Mouse (Mus musculus) stomach, embryonic 14.5 days (tissue): ENCODE data around the gene Gm10974. TPM values are rescaled to one million over a fixed set of nuclear protein-coding genes. Genes with fewer than 3 reads are reported as not detected.

ENCODE experiments used
- ATAC-seq: fragments of 200-750 bp; cut with Nextera tagmentation; 2 replicates; pipeline ENCODE4 v1.8.0; 2017; ENCODE audit warnings: low read depth, moderate TSS enrichment; ENCODE audit not compliant: insufficient number of reproducible peaks, insufficient read depth, low FRiP score
- H3K27ac ChIP-seq: fragments of 300-500 bp; sonication (generic); 2 replicates; pipeline ENCODE4 v1.5.1; 2014; ENCODE audit warnings: mild to moderate bottlenecking, low read length, moderate library complexity, mixed read lengths
- H3K27me3 ChIP-seq: fragments of 300-500 bp; sonication (generic); 2 replicates; pipeline ENCODE4 v1.6.1; 2014; ENCODE audit warnings: low read length, control low read depth, mixed read lengths; ENCODE audit not compliant: control insufficient read depth, insufficient read depth
- H3K36me3 ChIP-seq: fragments of 300-500 bp; sonication (generic); 2 replicates; pipeline ENCODE4 v1.6.1; 2014; ENCODE audit warnings: mild to moderate bottlenecking, control low read depth, low read length, moderate library complexity, mixed read lengths; ENCODE audit not compliant: control insufficient read depth, insufficient read depth
- H3K4me1 ChIP-seq: fragments of 300-500 bp; sonication (generic); 2 replicates; pipeline ENCODE4 v1.6.1; 2014; ENCODE audit warnings: low read length, control low read depth, mixed read lengths; ENCODE audit not compliant: control insufficient read depth, insufficient read depth
- H3K4me2 ChIP-seq: fragments of 300-500 bp; sonication (generic); replicated peaks from 2 replicates; pipeline ENCODE4 v1.6.1; 2014; ENCODE audit warnings: low read depth, low read length, control low read depth
- H3K4me3 ChIP-seq: fragments of 300-500 bp; sonication (generic); 2 replicates; pipeline ENCODE4 v1.5.1; 2014; ENCODE audit warnings: low read depth, low read length, control low read depth
- H3K9ac ChIP-seq: fragments of 300-500 bp; sonication (generic); replicated peaks from 2 replicates; pipeline ENCODE4 v1.6.1; 2014; ENCODE audit warnings: low read depth, mild to moderate bottlenecking, control low read depth, low read length, moderate library complexity, mixed read lengths
- H3K9me3 ChIP-seq: fragments of 300-500 bp; sonication (generic); 2 replicates; pipeline ENCODE4 v1.6.1; 2016; ENCODE audit warnings: low read depth, low read length, control low read depth; ENCODE audit not compliant: control insufficient read depth
- WGBS: fragments of 180-500 bp; shearing (Covaris S2); extraction: QIAGEN DNeasy Blood & Tissue Kit; methylation state at CpG from one replicate; pipeline ENCODE4 v1.1.7; 2014; 5-methylcytosine and 5-hydroxymethylcytosine counted together
- polyA plus RNA-seq: library from polyadenylated mRNA; unstranded; fragments of >200 nt; fragmentation: Nextera tagmentation; extraction: Ambion mirVana; gene quantifications from 2 replicates; pipeline ENCODE4 v1.2.1, GENCODE M21; 2014

Gene Gm10974
- polyA plus RNA-seq, 1 experiment from 2014 or later: not detected

DNA sequence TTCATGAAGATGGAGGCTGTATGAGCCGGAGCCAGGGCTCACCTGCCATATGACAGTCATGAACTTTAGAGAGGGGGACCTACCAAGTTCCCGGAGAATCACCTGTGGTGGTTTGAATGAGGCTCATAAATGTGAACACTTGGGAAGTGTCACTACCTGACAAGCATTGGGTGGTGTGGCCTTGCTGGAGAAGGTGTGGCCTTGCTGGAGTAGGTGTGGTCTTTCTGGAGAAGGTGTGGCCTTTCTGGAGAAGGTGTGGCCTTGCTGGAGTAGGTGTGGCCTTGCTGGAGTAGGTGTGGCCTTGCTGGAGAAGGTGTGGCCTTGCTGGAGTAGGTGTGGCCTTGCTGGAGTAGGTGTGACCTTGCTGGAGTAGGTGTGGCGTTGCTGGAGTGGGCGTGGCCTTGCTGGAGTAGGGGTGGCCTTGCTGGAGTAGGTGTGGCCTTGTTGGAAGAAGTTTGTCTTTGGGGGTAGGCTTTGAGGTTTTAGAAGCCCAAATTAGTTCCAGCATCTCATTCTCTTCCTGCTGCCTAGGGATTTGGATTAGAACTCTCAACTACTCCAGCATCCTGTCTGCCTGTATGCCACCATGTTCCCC lies 31.7 kb upstream of the Gm10974 start:
- no peak overlapping the region for H3K27ac ChIP-seq
- no peaks in the 10 kb centered on the region for H3K27me3 ChIP-seq
- no peak overlapping the region for H3K4me2 ChIP-seq
- no peak for ATAC-seq
- WGBS: 86% methylated on average over 4 of the region's 4 CpGs
- H3K9ac ChIP-seq: no peak overlapping the region
- no peaks in the 10 kb centered on the region for H3K36me3 ChIP-seq
- H3K4me1 ChIP-seq: no peaks in the 10 kb centered on the region
- H3K9me3 ChIP-seq: no peaks in the 10 kb centered on the region
- no peak overlapping the region for H3K4me3 ChIP-seq

DNA sequence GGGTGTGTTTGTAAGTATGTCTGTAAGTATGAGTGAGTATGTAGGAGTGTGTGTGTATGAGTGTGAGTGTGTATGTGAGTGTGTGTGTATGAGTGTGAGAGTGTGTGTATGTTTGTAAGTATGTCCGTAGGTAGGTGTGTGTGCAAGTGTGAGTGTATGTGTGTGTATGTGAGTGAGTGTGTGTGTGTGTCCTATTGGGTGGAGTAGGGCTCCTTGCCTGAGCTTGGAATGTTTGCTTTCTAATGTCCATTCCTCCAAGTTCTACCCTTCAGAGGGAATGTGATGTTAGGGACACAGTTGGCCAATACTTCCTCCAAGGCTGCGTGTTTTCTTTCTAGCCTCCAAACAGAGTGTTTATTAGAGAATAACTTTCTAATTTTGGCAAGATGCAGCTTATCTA lies 28.8 kb upstream of the Gm10974 start:
- no peak for ATAC-seq
- Histone ChIP-seq H3K4me3 (no peak overlapping the region), H3K4me2 (no peak overlapping the region), H3K36me3 (no peaks in the 10 kb centered on the region), H3K9me3 (no peaks in the 10 kb centered on the region), H3K4me1 (peaks cover 12% of the 10 kb centered on the region), H3K27me3 (no peaks in the 10 kb centered on the region), H3K9ac (no peak overlapping the region), H3K27ac (no peak overlapping the region)
- WGBS: 84% methylated on average over 2 of the region's 2 CpGs

DNA sequence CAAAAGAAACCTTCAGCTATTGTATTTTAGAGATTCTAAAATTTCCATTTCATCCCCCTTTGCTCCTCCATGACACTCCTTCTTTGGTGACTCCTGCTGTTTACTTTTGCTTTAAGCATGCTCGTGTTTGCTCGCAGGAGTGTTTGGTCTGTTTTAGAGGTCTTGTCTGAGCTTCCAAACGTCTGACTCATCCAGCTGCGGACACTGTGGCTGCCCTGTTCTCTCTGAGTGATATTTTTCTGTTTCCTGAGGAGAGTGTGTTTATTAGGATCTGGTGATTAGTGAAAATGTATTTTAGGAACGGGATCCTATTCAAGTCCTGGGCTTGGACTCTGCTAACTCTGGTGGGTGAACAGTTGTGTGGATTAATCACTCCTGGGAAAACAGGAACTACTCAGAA lies 26.1 kb upstream of the Gm10974 start:
- H3K4me2 ChIP-seq: no peak overlapping the region
- ATAC-seq: 0 out of 2 replicates have a peak, but pooled peaks have one; percentile 42

DNA sequence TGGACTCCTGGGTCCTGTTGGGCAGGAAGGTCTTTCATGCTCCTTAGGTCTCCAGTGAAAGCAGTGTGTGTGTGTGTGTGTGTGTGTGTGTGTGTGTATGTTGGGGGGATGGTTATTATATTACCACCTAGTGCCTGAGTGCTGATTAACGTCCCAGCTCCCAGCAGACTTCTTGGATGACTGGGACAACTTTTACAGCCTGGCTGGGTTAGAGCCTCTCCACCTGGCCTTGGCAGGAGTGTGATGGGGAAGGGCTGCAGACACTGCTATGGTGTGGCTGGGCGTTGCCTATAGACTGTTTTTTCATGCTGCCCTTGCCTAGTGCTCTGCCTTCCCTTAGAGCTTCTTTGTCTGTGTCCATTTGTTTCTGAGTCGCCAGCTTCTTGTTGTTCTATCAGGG lies 25.7 kb upstream of the Gm10974 start:
- Histone ChIP-seq H3K36me3 (no peaks in the 10 kb centered on the region), H3K4me2 (no peak overlapping the region), H3K9me3 (no peaks in the 10 kb centered on the region), H3K27ac (peak overlapping the region; percentile 49; the same call in 1 of the 2 replicates), H3K27me3 (no peaks in the 10 kb centered on the region), H3K4me3 (no peak overlapping the region), H3K9ac (no peak overlapping the region), H3K4me1 (peaks cover 12% of the 10 kb centered on the region)
- 22% methylated on average over 3 of the region's 3 CpGs for WGBS
- 0 out of 2 replicates have a peak, but pooled peaks have one; percentile 42 for ATAC-seq

More for the DNA sequence above, 26.1 kb upstream of the Gm10974 start:
- Histone ChIP-seq H3K36me3 (no peaks in the 10 kb centered on the region), H3K9me3 (no peaks in the 10 kb centered on the region), H3K27ac (peak overlapping the region; percentile 49; the same call in 1 of the 2 replicates), H3K4me3 (no peak overlapping the region), H3K4me1 (peaks cover 12% of the 10 kb centered on the region), H3K27me3 (no peaks in the 10 kb centered on the region), H3K9ac (no peak overlapping the region)
- 8% methylated on average over 5 of the region's 5 CpGs for WGBS

DNA sequence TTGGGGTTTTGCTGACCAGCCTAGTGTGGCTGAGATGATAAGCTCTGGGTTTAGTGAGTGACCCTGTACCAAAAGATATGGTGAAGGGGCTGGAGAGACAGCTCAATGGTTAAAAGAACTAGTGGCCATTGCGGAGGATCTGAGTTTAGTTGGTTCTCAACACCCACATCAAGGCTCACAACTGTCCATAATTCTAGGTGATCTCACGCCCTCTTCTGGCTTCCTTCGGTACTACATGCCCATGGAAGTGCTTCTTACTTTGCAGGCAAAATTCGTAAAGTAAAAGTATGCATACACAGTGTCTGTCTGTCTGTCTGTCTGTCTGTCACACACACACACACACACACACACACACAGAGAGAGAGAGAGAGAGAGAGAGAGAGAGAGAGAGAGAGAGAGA lies 23.4 kb upstream of the Gm10974 start:
- H3K4me1 ChIP-seq: peaks cover 15% of the 10 kb centered on the region
- no peak for ATAC-seq
- H3K9me3 ChIP-seq: no peaks in the 10 kb centered on the region
- H3K27ac ChIP-seq: no peak overlapping the region
- no peaks in the 10 kb centered on the region for H3K36me3 ChIP-seq
- 42% methylated on average over 4 of the region's 4 CpGs for WGBS
- no peak overlapping the region for H3K4me2 ChIP-seq
- no peaks in the 10 kb centered on the region for H3K27me3 ChIP-seq
- H3K4me3 ChIP-seq: no peak overlapping the region
- H3K9ac ChIP-seq: no peak overlapping the region

DNA sequence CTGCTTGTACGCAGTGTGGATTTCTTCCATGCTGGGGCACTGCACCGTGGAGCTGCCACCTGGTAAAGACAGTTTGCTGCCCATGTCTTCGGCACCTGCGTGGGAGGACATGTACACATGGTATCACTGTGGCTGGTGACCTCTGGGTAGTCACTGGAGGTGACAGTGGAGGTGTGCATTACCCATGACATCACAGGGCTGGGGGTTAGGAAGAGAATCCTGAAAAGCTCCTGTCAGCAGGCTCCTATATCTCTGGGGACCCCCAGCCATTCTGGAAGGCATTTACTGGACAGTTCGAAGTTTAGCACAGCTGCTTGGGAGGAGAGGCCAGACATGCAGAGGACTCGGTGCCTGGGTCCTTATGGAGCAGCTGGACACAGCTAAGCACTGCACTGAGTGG lies 22.9 kb upstream of the Gm10974 start:
- WGBS: 74% methylated on average over 6 of the region's 6 CpGs
- no peak overlapping the region for H3K27ac ChIP-seq
- no peaks in the 10 kb centered on the region for H3K36me3 ChIP-seq
- H3K27me3 ChIP-seq: no peaks in the 10 kb centered on the region
- ATAC-seq: no peak
- H3K4me1 ChIP-seq: peaks cover 18% of the 10 kb centered on the region
- H3K4me2 ChIP-seq: no peak overlapping the region
- no peak overlapping the region for H3K4me3 ChIP-seq
- no peaks in the 10 kb centered on the region for H3K9me3 ChIP-seq
- H3K9ac ChIP-seq: no peak overlapping the region

DNA sequence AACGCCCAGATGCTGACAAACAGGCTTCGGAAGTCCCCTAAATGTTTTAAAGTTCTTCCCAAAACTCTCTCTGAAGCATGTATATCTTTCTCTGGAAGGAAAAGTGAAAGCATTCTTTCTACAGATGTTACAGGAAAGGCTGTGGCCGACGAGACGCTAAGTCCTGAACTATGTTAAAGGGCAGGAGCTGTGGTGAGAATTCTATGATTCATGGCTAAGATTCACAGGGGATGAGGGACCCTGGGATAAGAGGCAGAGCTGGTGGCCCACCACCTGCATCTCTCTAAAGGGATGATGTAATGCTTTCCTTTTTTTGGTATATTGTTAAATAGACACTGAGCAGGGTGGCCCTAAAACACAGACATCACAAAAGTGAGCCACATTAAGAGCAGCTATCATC lies 22.4 kb upstream of the Gm10974 start:
- Histone ChIP-seq H3K4me2 (no peak overlapping the region), H3K9ac (no peak overlapping the region), H3K4me1 (peaks cover 18% of the 10 kb centered on the region), H3K4me3 (no peak overlapping the region), H3K27me3 (no peaks in the 10 kb centered on the region), H3K9me3 (no peaks in the 10 kb centered on the region), H3K36me3 (no peaks in the 10 kb centered on the region), H3K27ac (no peak overlapping the region)
- no peak for ATAC-seq
- 71% methylated on average over 5 of the region's 5 CpGs for WGBS

DNA sequence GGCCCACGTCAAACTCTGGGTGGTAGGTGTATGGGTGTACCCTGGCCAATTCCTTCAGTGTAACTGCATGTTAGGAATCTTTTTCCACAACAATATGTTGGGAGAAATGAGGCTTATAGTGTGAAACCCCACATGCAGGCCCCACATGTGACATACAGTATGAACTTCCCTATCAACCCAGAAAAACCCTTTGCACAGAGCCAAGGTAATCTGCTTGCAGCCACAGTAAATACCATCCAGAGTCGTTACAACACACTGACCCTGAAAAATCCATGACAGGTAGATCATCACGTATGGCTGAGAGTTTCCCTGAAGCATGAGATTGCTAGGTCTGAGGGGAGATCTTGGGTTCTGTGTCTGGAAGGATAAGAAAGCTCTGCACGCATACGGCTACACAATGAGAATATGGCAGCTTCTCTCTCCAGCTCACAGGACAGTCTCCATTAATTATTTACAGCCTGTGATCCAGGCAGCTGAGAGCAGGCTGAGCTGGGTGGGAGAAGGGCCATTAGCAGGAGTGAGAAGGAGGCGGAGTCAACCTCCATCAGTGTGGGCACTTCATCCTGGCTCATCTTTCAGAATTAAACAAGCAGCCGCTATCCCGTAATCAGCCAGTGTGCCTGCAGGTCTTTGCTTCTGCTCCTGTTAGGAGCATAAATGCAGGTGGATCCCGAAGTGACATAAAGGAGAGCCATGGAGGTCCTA lies 18.6 kb upstream of the Gm10974 start:
- Histone ChIP-seq H3K27ac (no peak overlapping the region), H3K4me2 (no peak overlapping the region), H3K9me3 (no peaks in the 10 kb centered on the region), H3K27me3 (no peaks in the 10 kb centered on the region), H3K4me1 (peaks cover 9% of the 10 kb centered on the region; the same call in 1 of the 2 replicates), H3K9ac (no peak overlapping the region), H3K4me3 (no peak overlapping the region), H3K36me3 (no peaks in the 10 kb centered on the region)
- ATAC-seq: 0 out of 2 replicates have a peak, but pooled peaks have one; percentile 53
- 36% methylated on average over 9 of the region's 9 CpGs for WGBS
